Mouse (Mus musculus) myocyte (in vitro differentiated cells): ENCODE data around the gene Tfe3. TPM values are rescaled to one million over a fixed set of nuclear protein-coding genes. Genes with fewer than 3 reads are reported as not detected.

Source experiments
- H3K27me3 ChIP-seq: one replicate; pipeline ENCODE4 v1.6.1; 2011; ENCODE audit not compliant: control insufficient read depth, insufficient read depth, insufficient read length
- H3K36me3 ChIP-seq: one replicate; pipeline ENCODE4 v1.6.1; 2011; ENCODE audit not compliant: control insufficient read depth, insufficient read depth
- H3K4me2 ChIP-seq: one replicate; pipeline ENCODE4 v1.6.1; 2011; ENCODE audit warnings: low read depth, control low read depth
- H3K4me3 ChIP-seq: one replicate; pipeline ENCODE4 v1.5.1; 2011; ENCODE audit warnings: mild to moderate bottlenecking, control low read depth, moderate library complexity
- H3K79me2 ChIP-seq: one replicate; pipeline ENCODE4 v1.6.1; 2011; ENCODE audit not compliant: control insufficient read depth, insufficient read depth
- H3ac ChIP-seq: one replicate; pipeline ENCODE4 v1.6.1; 2011; ENCODE audit not compliant: control insufficient read depth, insufficient read length
- CEBPB ChIP-seq: IDR thresholded peaks from 2 replicates; pipeline ENCODE4 v1.6.1; 2011; ENCODE audit warnings: mild to moderate bottlenecking, moderate library complexity; ENCODE audit not compliant: poor library complexity, insufficient read depth, severe bottlenecking
- E2F4 ChIP-seq: IDR thresholded peaks from one replicate; pipeline ENCODE4 v1.6.1; 2011; ENCODE audit warnings: mild to moderate bottlenecking, control low read depth, moderate library complexity; ENCODE audit not compliant: insufficient read depth
- MAX ChIP-seq: IDR thresholded peaks from one replicate; pipeline ENCODE4 v1.6.1; 2011; ENCODE audit warnings: low read depth, mild to moderate bottlenecking, control low read depth
- MYOD1 ChIP-seq, 3 experiments: IDR thresholded peaks; one replicate each; pipeline ENCODE4 v1.6.1; 2011; ENCODE audit warnings: control low read depth in 2 of 3, low read depth in 2 of 3, mild to moderate bottlenecking in 2 of 3, moderate library complexity in 1 of 3; ENCODE audit not compliant: insufficient read length in 2 of 3, control insufficient read depth in 1 of 3
- MYOG ChIP-seq, 3 experiments: IDR thresholded peaks; one replicate each; pipeline ENCODE4 v1.6.1; 2011; ENCODE audit warnings: control low read depth in 2 of 3, low read depth in 2 of 3, mild to moderate bottlenecking in 2 of 3; ENCODE audit not compliant: insufficient read length in 2 of 3, control insufficient read depth in 1 of 3, insufficient read depth in 1 of 3
- POLR2A ChIP-seq: IDR thresholded peaks from one replicate; pipeline ENCODE4 v1.6.1; 2011; ENCODE audit warnings: low read depth, mild to moderate bottlenecking, control low read depth, moderate library complexity; ENCODE audit not compliant: insufficient read length
- POLR2AphosphoS2 ChIP-seq: IDR thresholded peaks from one replicate; pipeline ENCODE4 v1.6.1; 2011; ENCODE audit warnings: low read depth, control low read depth; ENCODE audit not compliant: insufficient read length
- REST ChIP-seq: IDR thresholded peaks from one replicate; pipeline ENCODE4 v1.6.1; 2011; ENCODE audit warnings: mild to moderate bottlenecking, control low read depth, moderate library complexity; ENCODE audit not compliant: insufficient read depth, insufficient read length
- SRF ChIP-seq: IDR thresholded peaks from one replicate; pipeline ENCODE4 v1.6.1; 2011; ENCODE audit warnings: low read depth; ENCODE audit not compliant: control insufficient read depth, insufficient read length
- TCF12 ChIP-seq: IDR thresholded peaks from one replicate; pipeline ENCODE4 v1.6.1; 2011; ENCODE audit warnings: mild to moderate bottlenecking, control low read depth; ENCODE audit not compliant: poor library complexity, insufficient read depth, severe bottlenecking
- TCF3 ChIP-seq: IDR thresholded peaks from one replicate; pipeline ENCODE4 v1.6.1; 2011; ENCODE audit warnings: low read depth, control low read depth; ENCODE audit not compliant: insufficient read length
- USF1 ChIP-seq: IDR thresholded peaks from one replicate; pipeline ENCODE4 v1.6.1; 2011; ENCODE audit warnings: low read depth, mild to moderate bottlenecking, control low read depth, moderate library complexity
- polyA plus RNA-seq: library from polyadenylated mRNA; unstranded; fragments of >200 nt; fragmentation: generic; extraction: Trizol; gene quantifications from one replicate; pipeline ENCODE4 v1.2.1, GENCODE M21; 2012; ENCODE audit warnings: missing spikeins

Gene Tfe3
- polyA plus RNA-seq, 1 experiment: 31.9 TPM

DNA sequence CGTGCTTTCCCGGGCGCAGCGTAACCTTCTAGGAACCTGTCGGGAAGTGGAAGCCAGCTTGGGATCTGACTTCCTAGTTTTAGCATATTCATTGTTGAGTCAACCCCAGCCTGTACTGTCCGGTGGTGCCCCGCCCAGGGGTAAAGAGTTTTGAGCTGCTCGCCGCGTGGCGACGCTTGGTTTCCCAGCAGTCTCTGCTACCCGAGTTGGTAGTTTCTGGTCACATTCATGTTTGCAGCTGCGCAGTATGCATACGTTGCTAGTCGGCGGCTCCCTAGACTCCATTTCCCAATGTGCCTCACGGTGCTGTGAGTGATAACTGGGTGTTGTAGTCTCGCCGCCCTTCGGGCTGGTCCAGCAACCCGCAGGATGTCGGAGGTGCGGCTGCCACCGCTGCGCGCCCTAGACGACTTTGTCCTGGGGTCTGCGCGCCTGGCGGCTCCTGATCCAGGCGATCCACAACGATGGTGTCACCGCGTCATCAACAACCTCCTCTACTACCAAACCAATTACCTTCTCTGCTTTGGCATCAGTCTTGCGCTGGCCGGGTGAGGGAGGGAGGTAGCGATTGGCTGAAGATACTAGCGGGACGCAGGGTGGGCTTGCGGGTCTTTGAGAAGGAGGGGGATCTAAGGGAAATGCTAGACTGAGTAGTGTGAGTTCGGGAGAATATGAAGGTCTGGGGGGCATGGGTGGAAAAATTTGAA, 34.0 kb upstream of the Tfe3 start, which contains the start of gene Praf2:
Gene Praf2, plus strand, starts transcription at position 225 of the 707 bp plus-strand sequence.
- Histone ChIP-seq H3ac (no peak within 1 kb of the TSS), H3K4me3 (peak within 1 kb of the TSS; percentile 33), H3K27me3 (no peaks in the 10 kb centered on the region), H3K36me3 (no peaks in the 10 kb centered on the region), H3K79me2 (no peaks in the 10 kb centered on the region), H3K4me2 (peak within 1 kb of the TSS; percentile 82)
- TF ChIP-seq POLR2AphosphoS2 (peak; percentile 95), SRF (no peak), POLR2A (peak; percentile 73)

DNA sequence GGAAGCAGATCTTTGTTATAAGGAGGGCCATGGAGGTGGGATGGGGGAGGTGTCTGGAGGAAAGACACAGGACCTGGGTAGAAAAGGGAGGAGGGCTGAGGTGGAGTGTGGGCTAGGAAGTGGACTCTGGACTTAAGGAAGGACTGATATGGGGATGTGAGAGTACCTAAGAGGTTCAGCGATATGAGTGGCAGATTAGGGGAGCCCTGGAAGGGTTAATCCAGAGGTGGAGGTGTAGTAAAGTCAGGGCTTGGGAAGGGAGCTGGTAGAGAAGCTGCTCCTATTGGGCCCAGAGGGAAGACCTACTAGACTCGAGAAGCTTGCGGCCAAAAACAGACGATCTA, 33.5 kb upstream of the Tfe3 start:
- Histone ChIP-seq H3K27me3 (no peaks in the 10 kb centered on the region), H3K79me2 (no peaks in the 10 kb centered on the region), H3K36me3 (no peaks in the 10 kb centered on the region), H3K4me2 (peak overlapping the region; percentile 53), H3K4me3 (peak overlapping the region; percentile 33), H3ac (no peak overlapping the region)
- no peak for TF ChIP-seq TCF3
- no peak for TF ChIP-seq USF1
- no peak for TF ChIP-seq E2F4
- TF ChIP-seq POLR2AphosphoS2: no peak
- no peak for TF ChIP-seq TCF12
- TF ChIP-seq MAX: no peak
- no peak for TF ChIP-seq SRF
- no peak for TF ChIP-seq REST
- TF ChIP-seq MYOG (IDR thresholded peaks at IDR 0.05; ENCODE audit: control insufficient read depth in 1 of 3, insufficient read depth in 1 of 3, insufficient read length in 2 of 3, low read depth in 2 of 3): no peak
- TF ChIP-seq MYOD1 (IDR thresholded peaks at IDR 0.05; ENCODE audit: control insufficient read depth in 1 of 3, insufficient read length in 2 of 3, low read depth in 2 of 3): no peak
- no peak for TF ChIP-seq CEBPB

DNA sequence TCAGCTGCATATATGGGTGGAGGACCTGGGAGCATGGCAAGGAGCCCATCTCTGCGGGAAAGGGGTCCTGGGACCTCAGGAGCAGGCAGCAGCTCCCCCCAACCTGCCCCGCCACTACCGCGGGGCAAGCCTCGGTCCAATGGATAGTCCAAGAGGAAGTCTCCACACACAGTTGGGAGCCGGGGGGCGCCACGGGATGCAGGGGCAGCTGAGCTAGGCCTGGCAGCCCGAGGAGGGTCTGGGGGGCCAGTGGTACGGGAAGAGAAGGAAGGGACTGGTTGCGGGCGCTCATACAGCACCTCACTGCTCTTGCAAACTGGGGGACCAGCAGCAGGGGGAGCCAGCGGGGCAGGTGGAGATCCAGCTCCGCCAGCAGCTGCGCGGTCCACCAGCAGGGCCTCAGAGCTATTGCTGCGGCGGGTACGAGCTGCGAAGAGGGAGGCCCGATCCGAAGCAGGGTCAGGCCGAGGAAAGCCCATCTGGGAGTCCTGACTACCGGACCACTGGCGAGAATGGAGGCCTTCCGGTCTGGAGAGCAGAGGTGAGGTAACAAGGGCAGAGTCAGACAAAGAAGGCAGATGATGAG, 28.7 kb upstream of the Tfe3 start:
- no peaks in the 10 kb centered on the region for H3K36me3 ChIP-seq
- H3K27me3 ChIP-seq: no peaks in the 10 kb centered on the region
- no peak overlapping the region for H3K4me2 ChIP-seq
- TF ChIP-seq POLR2A (no peak), MYOG (IDR thresholded peaks at IDR 0.05; ENCODE audit: control insufficient read depth in 1 of 3, insufficient read depth in 1 of 3, insufficient read length in 2 of 3, low read depth in 2 of 3) (no peak), TCF3 (no peak), E2F4 (no peak), USF1 (no peak), SRF (no peak), MAX (no peak), CEBPB (no peak), TCF12 (no peak), POLR2AphosphoS2 (no peak), MYOD1 (IDR thresholded peaks at IDR 0.05; ENCODE audit: control insufficient read depth in 1 of 3, insufficient read length in 2 of 3, low read depth in 2 of 3) (no peak), REST (no peak)
- H3K4me3 ChIP-seq: no peak overlapping the region
- no peaks in the 10 kb centered on the region for H3K79me2 ChIP-seq
- no peak overlapping the region for H3ac ChIP-seq

DNA sequence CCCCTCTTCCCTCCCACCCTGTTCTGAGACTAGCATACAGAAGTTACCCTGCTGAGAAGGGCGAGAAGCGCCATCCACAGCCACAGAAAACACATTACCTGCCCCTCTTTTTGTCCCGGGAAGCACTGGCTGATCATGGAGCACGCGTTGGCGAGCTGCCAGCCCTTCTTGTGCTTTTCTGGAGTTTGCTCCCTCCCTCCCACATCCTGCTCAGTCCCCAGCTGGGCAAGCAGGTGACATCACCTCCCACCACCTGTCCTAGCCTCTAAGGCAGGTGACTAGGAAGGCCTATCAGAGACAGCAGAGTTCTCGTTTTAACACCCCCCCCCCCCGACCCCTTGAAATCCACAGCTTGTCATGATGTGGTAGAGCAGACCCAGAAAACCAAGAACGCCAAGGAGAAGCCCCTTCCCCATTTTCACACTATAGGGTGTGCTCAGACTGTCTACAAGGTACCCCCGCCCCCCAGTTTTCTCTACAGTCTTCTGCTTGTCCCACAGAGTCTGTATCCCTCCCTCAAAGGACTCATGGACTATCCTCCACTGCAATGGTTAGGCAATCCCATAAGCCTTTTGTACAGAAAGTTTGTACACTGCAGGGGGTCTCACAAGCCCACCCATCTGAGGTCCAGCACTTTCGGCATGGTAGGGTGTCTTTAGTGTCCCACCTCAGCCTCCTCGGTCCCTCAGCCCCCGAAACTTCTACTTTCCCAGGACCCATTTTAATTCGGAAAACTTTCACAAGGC, 22.9 kb upstream of the Tfe3 start:
- no peak overlapping the region for H3K4me3 ChIP-seq
- no peak overlapping the region for H3ac ChIP-seq
- no peaks in the 10 kb centered on the region for H3K27me3 ChIP-seq
- H3K36me3 ChIP-seq: no peaks in the 10 kb centered on the region
- TF ChIP-seq MYOD1 (IDR thresholded peaks at IDR 0.05; ENCODE audit: control insufficient read depth in 1 of 3, insufficient read length in 2 of 3, low read depth in 2 of 3) (peak in 1 of 3 experiments; percentile 14), MAX (no peak)
- H3K4me2 ChIP-seq: peak overlapping the region; percentile 63
- no peaks in the 10 kb centered on the region for H3K79me2 ChIP-seq
